Mouse (Mus musculus): ENCODE data around the gene Lyl1. TPM values are rescaled to one million over a fixed set of nuclear protein-coding genes. Genes with fewer than 3 reads are reported as not detected.
A peak's percentile ranks its signal among the peaks of the same experiment; 100 is the strongest.

Lyl1 gene
- polyA plus RNA-seq, 3 experiments from 2014 or later = 0.20 to 2.7 (median 1.3) TPM

DNA sequence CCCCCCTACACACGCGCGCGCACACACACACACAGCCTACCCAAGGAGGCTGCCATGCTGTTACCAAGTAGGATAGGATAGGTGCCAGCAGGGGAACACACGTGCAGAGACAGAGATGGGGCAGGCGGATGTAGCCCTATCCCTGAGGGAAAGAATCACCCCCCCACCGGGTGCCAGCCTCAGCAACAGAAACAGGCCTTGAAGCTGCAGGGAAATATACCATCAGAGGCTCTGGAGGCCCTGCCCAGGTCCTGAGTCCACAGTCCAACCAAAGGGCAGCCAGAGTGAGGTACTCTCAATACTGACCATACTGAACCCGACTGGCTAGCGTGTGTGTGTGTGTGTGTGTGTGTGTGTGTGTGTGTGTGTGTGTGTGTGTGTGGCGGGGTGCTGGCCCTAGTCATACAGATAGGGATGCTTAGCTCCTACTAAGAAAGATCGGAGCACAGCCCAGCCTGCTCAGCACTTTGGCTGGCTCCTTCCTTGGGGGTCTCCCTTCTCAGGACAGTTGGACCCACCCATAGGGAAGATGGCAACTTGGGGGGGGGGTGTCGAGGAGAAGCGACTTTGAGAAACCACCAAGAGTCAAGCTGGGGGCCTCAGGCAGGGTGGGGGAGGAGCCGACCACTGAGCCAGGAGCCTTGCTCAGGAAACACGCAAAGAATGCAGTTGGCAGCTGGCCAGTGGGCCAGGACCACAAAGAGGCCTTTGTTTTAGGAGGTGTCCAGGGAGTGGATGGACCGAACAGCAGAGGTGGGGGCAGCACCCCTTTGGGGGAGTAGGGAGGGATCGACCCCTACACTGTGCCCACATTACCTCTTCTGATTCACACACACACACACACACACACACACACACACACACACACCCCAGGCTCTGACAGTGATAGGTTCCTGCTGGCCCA is 42.5 kb downstream of the Lyl1 start:
- ATAC-seq = no peak

DNA sequence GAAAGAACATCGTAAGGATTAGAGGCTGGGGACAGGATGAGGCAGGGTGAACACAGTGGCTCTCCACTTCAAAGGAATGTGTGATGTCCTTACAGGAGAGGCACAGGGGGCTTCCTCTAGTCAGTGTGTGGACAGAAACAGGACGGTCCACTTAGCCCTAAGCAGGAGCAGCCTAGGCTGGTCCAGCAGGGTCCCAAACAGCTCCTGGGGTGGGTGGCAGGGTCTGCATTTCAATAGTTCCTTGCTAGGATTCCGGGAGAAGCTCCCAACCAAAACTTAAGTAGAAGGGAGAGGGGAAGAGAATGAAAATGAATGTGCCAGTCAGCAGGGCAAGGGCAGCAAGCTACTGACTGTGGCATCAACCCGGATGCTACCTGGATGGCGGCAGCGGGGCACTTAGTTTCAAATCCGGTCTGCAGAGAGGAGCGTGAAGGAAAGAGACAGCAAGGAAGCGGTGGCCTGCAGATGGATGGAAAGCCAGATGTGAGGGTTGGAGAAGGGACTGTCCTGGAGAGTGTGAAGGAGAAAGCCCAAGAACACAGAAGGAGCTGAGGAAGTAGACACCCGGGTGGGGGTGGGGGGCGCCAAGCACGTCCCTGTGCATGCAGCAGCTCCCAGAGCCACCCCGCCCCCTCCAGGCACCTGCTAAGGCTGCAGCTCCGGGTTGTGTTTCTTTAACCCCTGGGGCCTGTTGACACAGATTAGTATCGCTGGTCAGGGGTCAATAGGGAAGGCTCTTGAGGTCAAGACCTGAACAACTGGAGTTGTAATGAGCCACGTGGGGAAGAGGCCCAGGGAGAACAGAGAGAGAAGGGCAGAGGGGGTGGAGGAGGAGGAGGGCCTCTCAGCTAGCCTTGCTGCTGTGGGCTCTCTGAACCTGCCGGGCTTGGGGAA is 44.0 kb downstream of the Lyl1 start:
- peak; percentile 61 for ATAC-seq

DNA sequence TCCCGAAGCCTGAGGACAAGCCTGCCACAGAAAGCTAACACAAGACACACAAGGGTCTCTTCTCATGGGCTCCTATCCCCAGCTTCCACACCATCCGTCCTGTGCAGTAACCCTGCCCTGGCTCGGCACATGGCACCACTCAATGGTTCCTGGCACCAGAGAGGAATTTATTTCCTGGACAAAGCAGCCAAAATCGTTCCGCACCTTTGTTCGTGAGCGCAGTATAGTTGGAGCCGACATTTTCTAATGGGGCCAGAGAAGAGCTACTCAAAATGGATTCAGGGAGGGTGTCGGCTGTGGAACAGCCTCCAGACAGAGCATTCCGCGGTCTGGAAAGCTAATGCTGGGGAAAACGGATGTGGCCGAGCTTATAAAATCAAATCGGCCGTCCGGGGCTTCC is 48.3 kb downstream of the Lyl1 start:
- no peak for ATAC-seq

DNA sequence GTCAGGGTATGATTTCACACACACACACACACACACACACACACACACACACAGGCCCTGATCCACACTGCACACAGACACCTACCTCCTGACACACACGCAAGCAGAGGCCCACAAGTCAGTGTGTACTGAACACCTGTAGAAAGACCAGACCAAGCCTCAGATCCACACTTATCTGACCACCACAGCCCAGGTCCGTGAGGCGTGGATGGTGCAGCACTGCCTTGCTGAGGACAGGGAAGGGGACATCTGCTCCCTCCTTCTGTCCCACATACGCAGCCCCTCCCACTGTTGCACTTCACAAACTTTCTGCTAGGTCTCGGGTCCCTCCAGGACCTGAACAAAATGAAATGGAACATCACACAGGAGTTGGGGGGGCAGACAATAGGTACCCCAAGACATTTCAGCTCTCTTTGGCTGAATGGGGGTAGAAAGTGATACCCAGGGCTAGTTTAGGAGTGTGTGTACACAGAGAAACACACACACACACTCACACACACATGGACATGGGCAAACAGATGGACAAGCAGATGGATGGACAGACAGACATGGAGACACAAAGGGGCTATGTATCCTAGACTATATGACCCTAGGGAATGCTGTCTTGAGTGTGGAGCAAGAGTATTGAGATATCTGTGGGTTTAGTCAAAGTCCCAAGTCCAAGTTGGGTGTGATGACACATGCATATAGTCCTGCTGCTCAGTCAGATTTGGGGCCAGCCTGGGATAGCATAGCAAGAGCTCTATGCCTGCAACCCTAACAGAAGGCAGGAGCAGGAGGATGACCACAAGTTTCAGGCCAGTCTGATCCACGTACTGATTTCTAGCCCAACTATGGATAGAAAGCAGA is 51.7 kb downstream of the Lyl1 start:
- no peak for ATAC-seq

Other genes starting within 250 kb of the Lyl1 start
- gene Ier2, start 38.6 kb upstream of the Lyl1 start, polyA plus RNA-seq (2017; shearing (Covaris generic)) = 10 to 100 TPM; 42.4 to 46.3 (median 45.8) TPM
- gene Trmt1, start 15.2 kb upstream of the Lyl1 start, polyA plus RNA-seq (2017; shearing (Covaris generic)) = 10 to 100 TPM; 28.0 to 61.1 (median 55.5) TPM
- 1 to 10 TPM; 9.2 to 9.5 (median 9.4) TPM for gene Nacc1, start 13.6 kb upstream of the Lyl1 start, polyA plus RNA-seq (2017; shearing (Covaris generic))
- gene G430095P16Rik, start 21.6 kb downstream of the Lyl1 start, polyA plus RNA-seq (2017; shearing (Covaris generic)) = 10 to 100 TPM; 11.7 to 25.0 (median 21.7) TPM
- 1 to 10 TPM in 2 of 3 experiments, under 1 TPM in 1; 0.92 to 6.3 (median 3.1) TPM for gene Nfix, start 98.9 kb downstream of the Lyl1 start, polyA plus RNA-seq (2017; shearing (Covaris generic))
- 1 to 10 TPM; 4.7 to 5.6 (median 5.4) TPM for gene Dand5, start 121.4 kb downstream of the Lyl1 start, polyA plus RNA-seq (2017; shearing (Covaris generic))
- gene Gadd45gip1, start 130.1 kb downstream of the Lyl1 start, polyA plus RNA-seq (2017; shearing (Covaris generic)) = 10 to 100 TPM; 14.6 to 16.7 (median 16.1) TPM
- 100 to 1,000 TPM; 128 to 152 (median 145) TPM for gene Rad23a, start 139.2 kb downstream of the Lyl1 start, polyA plus RNA-seq (2017; shearing (Covaris generic))
- 100 to 1,000 TPM; 278 to 341 (median 290) TPM for gene Calr, start 145.5 kb downstream of the Lyl1 start, polyA plus RNA-seq (2017; shearing (Covaris generic))
- 10 to 100 TPM; 48.1 to 76.0 (median 58.3) TPM for gene Farsa, start 155.5 kb downstream of the Lyl1 start, polyA plus RNA-seq (2017; shearing (Covaris generic))
- gene Syce2, start 170.7 kb downstream of the Lyl1 start, polyA plus RNA-seq (2017; shearing (Covaris generic)) = 10 to 100 TPM in 1 of 3 experiments, 1 to 10 TPM in 2; 4.3 to 19.0 (median 6.8) TPM
- gene Gcdh, start 192.5 kb downstream of the Lyl1 start, polyA plus RNA-seq (2017; shearing (Covaris generic)) = 10 to 100 TPM; 14.5 to 19.9 (median 19.2) TPM
- gene Klf1, start 200.5 kb downstream of the Lyl1 start, polyA plus RNA-seq (2017; shearing (Covaris generic)) = not detected
- 10 to 100 TPM; 10.5 to 21.7 (median 20.0) TPM for gene Dnase2a, start 207.1 kb downstream of the Lyl1 start, polyA plus RNA-seq (2017; shearing (Covaris generic))
- gene Mast1, start 235.9 kb downstream of the Lyl1 start, polyA plus RNA-seq (2017; shearing (Covaris generic)) = 1 to 10 TPM in 2 of 3 experiments, under 1 TPM in 1; 0.84 to 1.5 (median 1.1) TPM
- gene Rtbdn, start 245.5 kb downstream of the Lyl1 start, polyA plus RNA-seq (2017; shearing (Covaris generic)) = under 1 TPM in 1 of 3 experiments, not detected in 2; 0.28 TPM

Data from inflammation-experienced regulatory T-cells, adult 6 months (primary cell).